Mouse (Mus musculus): ENCODE measurements around the gene 2310061I04Rik. TPM values are rescaled to one million over a fixed set of nuclear protein-coding genes. Genes with fewer than 3 reads are reported as not detected.
A peak's percentile ranks its signal among the peaks of the same experiment; 100 is the strongest.
"Not testable (repeated sequence)": the region's sequence is repeated elsewhere in the genome, so short reads cannot be mapped to it uniquely, and the experiment has no call there.

2310061I04Rik gene
- polyA plus RNA-seq (2014; fragmentation: Nextera tagmentation; extraction: Ambion mirVana) = 21.3 and 23.2 TPM in 2 replicates

DNA sequence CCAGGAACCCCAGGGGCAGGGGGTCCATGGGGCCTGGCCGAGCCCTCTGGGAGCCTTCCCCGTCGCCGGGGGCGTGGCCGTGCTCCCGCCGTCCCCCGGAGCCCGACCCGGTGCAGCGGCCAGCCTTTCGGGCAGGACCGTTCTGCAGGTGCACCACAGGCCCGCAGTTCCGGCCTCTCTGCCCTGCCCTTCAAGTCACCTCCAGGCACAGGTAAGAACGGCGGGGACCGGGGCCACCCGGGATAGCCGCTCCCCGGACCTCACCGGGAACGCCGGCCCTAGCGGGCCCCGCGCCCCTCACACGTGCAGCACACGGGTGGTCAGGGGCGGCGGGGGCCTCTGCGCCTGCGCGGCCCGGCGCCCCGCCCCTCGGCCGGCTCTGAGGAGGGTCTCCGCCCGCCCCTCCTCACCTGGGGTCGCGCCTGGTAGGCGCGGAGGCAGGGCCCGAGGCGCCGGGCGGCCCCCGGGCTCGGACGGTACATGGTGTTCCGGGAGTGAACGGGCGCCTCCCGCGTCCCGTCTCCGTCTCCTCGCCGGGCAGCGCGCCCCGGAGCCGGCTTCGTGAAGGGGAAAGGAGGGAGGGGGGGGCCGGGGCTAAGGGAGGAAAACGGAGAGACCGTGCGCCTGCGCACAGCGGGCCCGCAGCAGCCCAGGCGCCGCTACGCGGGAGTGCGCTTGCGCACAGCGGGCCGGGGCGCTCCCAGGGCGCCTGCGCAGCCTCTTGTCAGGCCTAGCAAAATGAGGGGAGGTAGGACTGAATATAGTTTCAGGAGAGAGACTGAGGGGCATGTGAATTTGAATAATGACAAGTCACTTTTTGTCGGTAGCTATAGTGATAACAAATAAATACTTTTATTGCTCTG lies at the start of gene 2310061I04Rik:
2310061I04Rik (minus strand) TSS at position 651 of the 863 bp plus-strand sequence.
- Histone ChIP-seq H3K36me3 (ENCODE audit: control insufficient read depth, insufficient read depth, low read length) (peaks cover 10% of the 10 kb centered on the region), H3K27me3 (ENCODE audit: control insufficient read depth, insufficient read depth, low read length) (no peaks in the 10 kb centered on the region), H3K4me2 (ENCODE audit: low read depth, severe bottlenecking) (peak within 1 kb of the TSS; percentile 92), H3K9me3 (ENCODE audit: control insufficient read depth, low read length) (no peaks in the 10 kb centered on the region), H3K9ac (ENCODE audit: low read length) (peak within 1 kb of the TSS; percentile 79), H3K4me3 (ENCODE audit: low read depth, low read length) (peak within 1 kb of the TSS; percentile 52), H3K27ac (replicated peaks; ENCODE audit: low read depth, low read length) (peak within 1 kb of the TSS; percentile 72; the same call in 1 of the 2 replicates), H3K4me1 (ENCODE audit: control insufficient read depth, insufficient read depth, low read length) (peaks cover 4% of the 10 kb centered on the region; the same call in 1 of the 2 replicates)
- peak; percentile 92 for ATAC-seq (ENCODE audit: insufficient number of reproducible peaks, low FRiP score, low TSS enrichment, low read depth)
- DNase-seq (ENCODE audit: low spot score) = peak; percentile 88
- WGBS = under 1% methylated on average over 54 of the region's 86 CpGs

DNA sequence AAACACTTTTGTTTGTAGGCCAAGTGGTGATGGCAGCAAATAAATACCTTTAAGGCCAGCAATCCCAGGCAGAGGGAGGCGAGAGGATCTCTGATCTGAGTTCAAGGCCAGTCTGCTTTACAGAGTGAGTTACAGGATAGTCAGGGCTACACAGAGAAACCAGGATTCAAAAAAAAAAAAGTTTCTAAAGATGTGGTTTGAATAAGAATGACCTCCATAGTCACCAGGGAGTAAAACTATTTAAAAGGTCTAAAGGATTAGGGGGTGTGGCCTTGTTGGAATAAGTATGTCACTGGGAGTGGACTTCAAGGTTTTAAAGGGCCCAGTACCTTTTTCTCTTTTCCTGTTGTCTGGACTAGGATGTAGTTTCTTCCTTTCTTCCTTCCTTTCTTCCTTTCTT lies 42.7 kb upstream of the 2310061I04Rik start:
- Histone ChIP-seq H3K4me2 (ENCODE audit: low read depth, severe bottlenecking) (no peak overlapping the region), H3K27ac (replicated peaks; ENCODE audit: low read depth, low read length) (no peak overlapping the region), H3K9me3 (ENCODE audit: control insufficient read depth, low read length) (no peaks in the 10 kb centered on the region), H3K36me3 (ENCODE audit: control insufficient read depth, insufficient read depth, low read length) (no peaks in the 10 kb centered on the region), H3K9ac (ENCODE audit: low read length) (no peak overlapping the region), H3K4me3 (ENCODE audit: low read depth, low read length) (no peak overlapping the region), H3K4me1 (ENCODE audit: control insufficient read depth, insufficient read depth, low read length) (no peaks in the 10 kb centered on the region), H3K27me3 (ENCODE audit: control insufficient read depth, insufficient read depth, low read length) (no peaks in the 10 kb centered on the region)
- DNase-seq (ENCODE audit: low spot score) = no peak
- ATAC-seq (ENCODE audit: insufficient number of reproducible peaks, low FRiP score, low TSS enrichment, low read depth) = no peak
- 74% methylated on average over 1 of the region's 1 CpGs for WGBS

DNA sequence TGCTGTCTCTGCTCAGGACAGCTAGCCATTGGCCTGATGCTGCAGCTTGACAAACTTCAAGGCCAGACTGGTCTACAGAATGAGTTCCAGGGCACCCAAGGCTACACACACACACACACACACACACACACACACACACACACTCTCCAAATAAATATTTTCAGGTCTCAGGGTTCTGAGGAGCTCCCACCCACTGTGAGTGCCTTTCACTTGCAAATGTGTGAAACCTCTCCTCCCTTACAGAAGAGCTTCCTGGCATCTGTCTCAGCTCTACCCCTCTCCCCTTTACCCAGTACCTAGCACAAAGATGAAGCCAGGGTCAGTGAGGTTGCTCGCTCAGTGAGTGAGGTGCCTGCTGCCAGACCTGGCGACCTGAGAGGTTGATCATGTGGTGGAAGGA lies 41.9 kb upstream of the 2310061I04Rik start:
- ATAC-seq (ENCODE audit: insufficient number of reproducible peaks, low FRiP score, low TSS enrichment, low read depth) (no peak), DNase-seq (ENCODE audit: low spot score) (no peak)
- Histone ChIP-seq H3K9ac (ENCODE audit: low read length) (no peak overlapping the region), H3K4me3 (ENCODE audit: low read depth, low read length) (no peak overlapping the region), H3K9me3 (ENCODE audit: control insufficient read depth, low read length) (no peaks in the 10 kb centered on the region), H3K4me2 (ENCODE audit: low read depth, severe bottlenecking) (no peak overlapping the region), H3K36me3 (ENCODE audit: control insufficient read depth, insufficient read depth, low read length) (no peaks in the 10 kb centered on the region), H3K4me1 (ENCODE audit: control insufficient read depth, insufficient read depth, low read length) (no peaks in the 10 kb centered on the region), H3K27ac (replicated peaks; ENCODE audit: low read depth, low read length) (no peak overlapping the region), H3K27me3 (ENCODE audit: control insufficient read depth, insufficient read depth, low read length) (no peaks in the 10 kb centered on the region)
- WGBS = 51% methylated on average over 2 of the region's 2 CpGs

DNA sequence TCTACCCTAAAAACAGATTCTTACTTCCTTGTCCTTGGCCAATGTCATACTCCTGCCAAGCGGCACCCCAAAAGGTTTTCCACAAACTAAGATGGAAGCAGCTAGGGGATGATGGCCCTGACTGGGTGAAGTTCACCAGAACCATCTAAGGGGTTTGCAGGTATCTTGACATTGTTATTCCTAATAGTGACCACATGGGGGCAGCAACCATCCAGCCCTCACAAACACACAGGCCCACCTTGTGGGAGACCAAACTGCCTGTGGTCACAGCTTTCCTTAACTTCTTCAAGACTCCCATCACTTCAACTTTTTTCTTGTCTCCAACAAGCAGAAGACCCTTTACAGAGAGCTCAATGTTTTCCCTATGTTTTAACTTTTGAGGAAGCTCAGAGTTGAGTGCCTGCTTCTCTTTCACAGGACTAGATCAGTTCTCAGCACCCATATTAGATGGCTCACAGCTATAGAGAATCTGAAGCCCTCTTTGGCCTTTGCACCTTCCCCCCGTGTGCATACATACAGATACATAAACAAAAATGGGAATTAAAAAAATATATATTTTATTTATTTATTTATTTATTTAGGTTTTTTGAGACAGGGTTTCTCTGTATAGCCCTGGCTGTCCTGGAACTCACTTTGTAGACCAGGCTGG lies 40.6 kb upstream of the 2310061I04Rik start:
- H3K9me3 ChIP-seq (ENCODE audit: control insufficient read depth, low read length) = no peaks in the 10 kb centered on the region
- no peak overlapping the region for H3K4me2 ChIP-seq (ENCODE audit: low read depth, severe bottlenecking)
- 0 out of 2 replicates have a peak, but pooled peaks have one; percentile 62 for ATAC-seq (ENCODE audit: insufficient number of reproducible peaks, low FRiP score, low TSS enrichment, low read depth)
- H3K36me3 ChIP-seq (ENCODE audit: control insufficient read depth, insufficient read depth, low read length) = no peaks in the 10 kb centered on the region
- no peaks in the 10 kb centered on the region for H3K27me3 ChIP-seq (ENCODE audit: control insufficient read depth, insufficient read depth, low read length)
- no peak overlapping the region for H3K4me3 ChIP-seq (ENCODE audit: low read depth, low read length)
- H3K4me1 ChIP-seq (ENCODE audit: control insufficient read depth, insufficient read depth, low read length) = no peaks in the 10 kb centered on the region
- 49% methylated on average over 2 of the region's 2 CpGs for WGBS
- peak; percentile 56 for DNase-seq (ENCODE audit: low spot score)
- H3K9ac ChIP-seq (ENCODE audit: low read length) = no peak overlapping the region
- H3K27ac ChIP-seq (replicated peaks; ENCODE audit: low read depth, low read length) = no peak overlapping the region

DNA sequence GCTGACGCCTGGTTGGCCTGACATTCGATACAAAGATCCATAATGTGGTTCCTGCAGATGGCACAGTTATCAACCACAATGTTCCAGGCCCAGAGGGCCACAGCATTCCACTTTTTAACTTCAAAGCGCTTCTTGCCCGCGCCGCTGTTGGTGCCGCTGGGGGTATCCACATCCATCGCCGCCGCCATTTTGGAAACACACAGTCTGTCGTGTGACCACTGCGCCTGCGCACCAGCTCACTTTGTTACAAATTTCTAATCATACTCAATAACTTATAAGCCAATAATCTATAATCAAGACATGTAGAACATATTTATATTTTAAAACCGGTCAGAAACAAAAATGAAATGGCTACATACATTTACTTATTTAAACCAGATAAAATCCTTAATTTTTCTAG lies 38.5 kb upstream of the 2310061I04Rik start:
- H3K4me2 ChIP-seq (ENCODE audit: low read depth, severe bottlenecking); DNase-seq (ENCODE audit: low spot score); H3K9me3 ChIP-seq (ENCODE audit: control insufficient read depth, low read length); H3K27ac ChIP-seq (replicated peaks; ENCODE audit: low read depth, low read length); H3K27me3 ChIP-seq (ENCODE audit: control insufficient read depth, insufficient read depth, low read length); H3K36me3 ChIP-seq (ENCODE audit: control insufficient read depth, insufficient read depth, low read length); H3K4me3 ChIP-seq (ENCODE audit: low read depth, low read length); H3K9ac ChIP-seq (ENCODE audit: low read length); H3K4me1 ChIP-seq (ENCODE audit: control insufficient read depth, insufficient read depth, low read length); ATAC-seq (ENCODE audit: insufficient number of reproducible peaks, low FRiP score, low TSS enrichment, low read depth): not testable (repeated sequence)
- WGBS = 87% methylated on average over 14 of the region's 14 CpGs

DNA sequence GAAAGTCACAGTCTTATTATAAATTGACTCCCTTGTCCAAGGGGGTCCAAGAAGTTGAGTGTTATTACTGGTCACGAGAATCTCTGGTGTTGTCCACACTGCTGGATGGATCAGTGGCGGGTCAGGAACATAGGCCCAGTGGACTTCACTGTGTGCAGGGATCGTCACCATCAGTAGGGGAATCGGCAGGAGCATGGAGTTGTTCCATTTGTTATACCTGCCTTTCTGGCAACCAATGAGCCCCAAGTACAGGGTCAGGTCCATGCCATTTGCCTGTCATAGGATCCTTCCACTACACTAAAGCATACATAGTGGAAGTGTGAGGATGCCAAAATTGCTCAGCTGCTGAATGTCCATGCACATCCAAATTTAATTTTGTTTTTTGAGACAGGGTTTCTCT lies 35.4 kb upstream of the 2310061I04Rik start:
- H3K27me3 ChIP-seq (ENCODE audit: control insufficient read depth, insufficient read depth, low read length) = no peaks in the 10 kb centered on the region
- 91% methylated on average over 4 of the region's 4 CpGs for WGBS
- no peak for DNase-seq (ENCODE audit: low spot score)
- H3K9me3 ChIP-seq (ENCODE audit: control insufficient read depth, low read length) = no peaks in the 10 kb centered on the region
- no peak for ATAC-seq (ENCODE audit: insufficient number of reproducible peaks, low FRiP score, low TSS enrichment, low read depth)
- H3K27ac ChIP-seq (replicated peaks; ENCODE audit: low read depth, low read length) = no peak overlapping the region
- no peak overlapping the region for H3K9ac ChIP-seq (ENCODE audit: low read length)
- H3K36me3 ChIP-seq (ENCODE audit: control insufficient read depth, insufficient read depth, low read length) = peaks cover 23% of the 10 kb centered on the region
- no peak overlapping the region for H3K4me3 ChIP-seq (ENCODE audit: low read depth, low read length)
- no peak overlapping the region for H3K4me2 ChIP-seq (ENCODE audit: low read depth, severe bottlenecking)
- H3K4me1 ChIP-seq (ENCODE audit: control insufficient read depth, insufficient read depth, low read length) = no peaks in the 10 kb centered on the region

DNA sequence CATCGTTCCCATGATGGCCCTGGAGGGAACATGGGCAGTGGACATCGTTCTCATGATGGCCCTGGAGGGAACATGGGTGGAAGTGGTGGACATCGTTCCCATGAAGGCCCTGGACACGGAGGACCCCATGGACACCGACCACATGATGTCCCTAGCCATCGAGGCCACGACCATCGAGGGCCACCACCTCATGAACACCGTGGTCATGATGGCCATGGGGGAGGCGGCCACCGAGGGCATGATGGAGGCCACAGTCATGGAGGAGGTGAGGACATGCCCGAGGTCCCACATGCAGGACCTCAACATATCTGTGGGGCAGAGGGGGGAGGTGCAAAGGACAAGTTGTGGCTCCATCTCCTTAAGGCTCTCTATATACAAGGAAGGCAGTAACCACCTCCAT lies 33.4 kb upstream of the 2310061I04Rik start:
- no peak for ATAC-seq (ENCODE audit: insufficient number of reproducible peaks, low FRiP score, low TSS enrichment, low read depth)
- 92% methylated on average over 12 of the region's 12 CpGs for WGBS
- no peak for DNase-seq (ENCODE audit: low spot score)

DNA sequence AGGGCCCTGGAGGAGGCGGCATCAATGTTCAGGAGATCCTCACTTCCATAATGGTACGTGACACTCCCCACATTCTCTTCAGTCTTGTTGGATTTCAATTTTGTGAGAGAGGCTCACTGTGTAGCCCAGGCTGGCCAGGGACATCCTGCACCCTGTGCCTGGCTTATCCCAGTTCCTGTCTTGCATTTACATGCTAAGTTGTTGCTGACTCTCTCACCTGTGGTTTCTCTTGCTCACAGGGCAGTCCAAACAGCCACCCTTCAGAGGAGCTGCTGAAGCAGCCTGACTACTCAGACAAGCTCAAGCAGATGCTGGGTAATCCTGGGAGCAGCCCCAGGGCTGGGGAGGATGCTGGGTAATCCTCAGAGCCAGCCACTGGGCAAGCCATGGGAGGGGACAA lies 32.3 kb upstream of the 2310061I04Rik start:
- Histone ChIP-seq H3K4me2 (ENCODE audit: low read depth, severe bottlenecking) (no peak overlapping the region), H3K36me3 (ENCODE audit: control insufficient read depth, insufficient read depth, low read length) (peaks cover 33% of the 10 kb centered on the region), H3K27me3 (ENCODE audit: control insufficient read depth, insufficient read depth, low read length) (no peaks in the 10 kb centered on the region), H3K27ac (replicated peaks; ENCODE audit: low read depth, low read length) (no peak overlapping the region), H3K9me3 (ENCODE audit: control insufficient read depth, low read length) (no peaks in the 10 kb centered on the region), H3K4me3 (ENCODE audit: low read depth, low read length) (no peak overlapping the region), H3K9ac (ENCODE audit: low read length) (no peak overlapping the region), H3K4me1 (ENCODE audit: control insufficient read depth, insufficient read depth, low read length) (no peaks in the 10 kb centered on the region)
- WGBS = 100% methylated on average over 2 of the region's 2 CpGs
- ATAC-seq (ENCODE audit: insufficient number of reproducible peaks, low FRiP score, low TSS enrichment, low read depth) (no peak), DNase-seq (ENCODE audit: low spot score) (no peak)

More for the DNA sequence above, 33.4 kb upstream of the 2310061I04Rik start:
- Histone ChIP-seq H3K27me3 (ENCODE audit: control insufficient read depth, insufficient read depth, low read length) (no peaks in the 10 kb centered on the region), H3K36me3 (ENCODE audit: control insufficient read depth, insufficient read depth, low read length) (peaks cover 30% of the 10 kb centered on the region), H3K4me3 (ENCODE audit: low read depth, low read length) (no peak overlapping the region), H3K4me1 (ENCODE audit: control insufficient read depth, insufficient read depth, low read length) (no peaks in the 10 kb centered on the region), H3K27ac (replicated peaks; ENCODE audit: low read depth, low read length) (no peak overlapping the region), H3K4me2 (ENCODE audit: low read depth, severe bottlenecking) (no peak overlapping the region), H3K9ac (ENCODE audit: low read length) (no peak overlapping the region), H3K9me3 (ENCODE audit: control insufficient read depth, low read length) (no peaks in the 10 kb centered on the region)
